Mouse (Mus musculus) A20 (cell line): Measurements from ENCODE around the gene Gm7168.

Experiments
- DNase-seq: peaks from one replicate; pipeline ENCODE4 v3.0.0-alpha.2; 2011; ENCODE audit warnings: low read depth, low spot score

The Gm7168 gene

DNA sequence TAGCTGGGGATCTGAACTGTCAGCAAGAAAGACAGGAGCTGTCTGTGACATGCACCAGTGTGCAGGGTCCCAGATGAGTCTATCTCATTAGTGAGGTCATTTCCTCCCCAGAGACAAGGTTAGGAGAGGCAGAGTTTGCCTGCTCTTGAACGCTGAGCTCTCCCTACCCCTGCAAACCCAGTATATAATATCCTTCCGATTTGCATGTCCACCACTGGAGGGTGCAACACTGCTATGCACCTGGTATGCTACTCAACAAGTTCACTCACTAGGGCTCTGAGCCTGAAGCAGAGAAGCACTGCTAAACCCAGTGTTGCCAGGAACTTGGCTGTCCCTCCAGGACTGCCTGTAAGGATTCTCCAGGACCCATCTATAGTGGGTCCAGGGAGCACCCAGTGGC is 45.3 kb downstream of the Gm7168 start:
- DNase-seq, result peak; percentile 49
